Mouse (Mus musculus) MN1 (cell line): Measurements from ENCODE around the gene Bclaf1.
A peak's percentile ranks its signal among the peaks of the same experiment; 100 is the strongest.

Source experiments
- DNase-seq: peaks from one replicate; pipeline ENCODE4 v3.0.0-alpha.2; 2016; ENCODE audit warnings: low spot score

The Bclaf1 gene

GRCm38 (mm10) chr10:20314797-20315196, 2.5 kb downstream of the Bclaf1 start:
- DNase-seq, result no peak

DNA sequence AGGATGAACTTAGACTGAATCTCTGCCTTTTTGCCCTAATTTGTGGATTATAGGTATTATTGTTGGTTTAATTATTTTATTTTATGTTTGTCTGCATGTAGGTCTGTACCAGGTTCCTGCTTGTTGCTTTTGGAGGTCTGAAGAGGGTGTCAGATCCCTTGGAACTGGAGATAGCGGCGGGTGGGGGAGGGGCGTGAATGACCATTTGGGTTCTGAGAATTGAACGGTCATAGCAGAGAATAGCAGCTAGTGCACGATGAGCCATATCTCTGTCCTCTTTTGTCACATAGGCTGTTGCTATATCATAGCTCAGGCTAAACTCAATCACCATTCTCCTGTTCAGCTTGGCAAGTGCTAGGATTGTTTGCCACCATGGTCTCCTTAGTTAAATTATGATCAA, 5.2 kb downstream of the Bclaf1 start:
- no peak for DNase-seq

GRCm38 (mm10) chr10:20326226-20326625, 14.0 kb downstream of the Bclaf1 start:
- no peak for DNase-seq

- DNase-seq, result no peak
Measured at GRCm38 (mm10) chr10:20331262-20331661, 19.0 kb downstream of the Bclaf1 start.

- DNase-seq, result no peak
Measured at GRCm38 (mm10) chr10:20337872-20338271, 25.6 kb downstream of the Bclaf1 start.

DNA sequence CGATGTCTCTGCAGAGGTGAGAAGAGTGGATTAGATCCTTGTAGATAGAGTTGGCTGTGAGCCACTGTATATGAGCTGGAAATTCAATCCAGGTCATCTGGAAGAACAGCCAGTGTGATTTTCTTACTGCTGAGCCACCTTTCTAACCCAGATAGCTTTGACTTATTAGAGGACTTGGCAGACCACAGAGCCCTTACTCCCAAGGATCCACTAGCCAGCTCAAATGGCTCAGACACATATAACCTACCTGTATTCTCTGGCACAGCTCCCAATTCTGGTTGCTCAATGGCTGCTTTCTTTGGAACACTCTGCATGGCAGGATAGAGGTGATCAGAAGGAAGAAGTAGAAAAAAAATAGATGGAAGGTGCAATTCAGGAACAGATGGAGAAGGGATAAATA, 33.5 kb downstream of the Bclaf1 start:
- DNase-seq, result peak; percentile 62

- peak; percentile 97 for DNase-seq
Measured at GRCm38 (mm10) chr10:20347285-20348214, 35.3 kb downstream of the Bclaf1 start, which contains the start of gene Mtfr2. Gene Mtfr2 (plus strand): TSS chr10:20347770.

GRCm38 (mm10) chr10:20348894-20349293, 36.6 kb downstream of the Bclaf1 start:
- DNase-seq, result no peak

- peak; percentile 72 for DNase-seq
Measured at GRCm38 (mm10) chr10:20361542-20362449, 49.5 kb downstream of the Bclaf1 start.

DNA sequence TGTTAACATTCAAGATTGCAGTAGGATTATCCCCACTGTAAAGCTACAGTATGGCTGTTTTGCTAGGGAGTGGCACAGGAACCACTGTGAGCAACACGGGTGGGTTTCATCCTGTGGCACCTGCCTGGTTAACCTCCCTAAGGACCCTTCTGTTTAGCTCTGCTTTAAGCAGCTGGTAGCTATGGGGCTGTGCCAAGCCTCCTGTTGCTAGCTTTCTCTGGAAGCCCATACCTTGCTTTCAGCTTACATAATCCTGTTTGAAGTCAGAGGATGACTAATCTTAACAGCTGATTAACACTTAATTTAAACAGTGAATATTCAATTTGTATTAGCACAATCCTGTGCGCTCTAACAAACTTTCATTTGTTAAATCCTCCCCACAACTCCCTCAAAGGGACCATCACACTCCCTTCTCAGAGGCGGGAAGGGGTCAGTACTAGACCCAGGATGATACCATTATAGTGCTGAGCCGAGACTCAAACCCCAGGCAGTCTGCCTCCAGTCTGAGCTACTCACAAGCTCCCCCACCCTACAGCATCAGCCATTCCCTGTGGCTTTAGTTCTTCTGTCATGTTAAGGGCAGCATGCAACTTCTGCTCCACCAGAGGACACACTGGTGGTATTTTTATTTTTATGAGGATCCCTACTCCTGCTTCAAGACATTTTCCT, 50.3 kb downstream of the Bclaf1 start:
- no peak for DNase-seq

DNA sequence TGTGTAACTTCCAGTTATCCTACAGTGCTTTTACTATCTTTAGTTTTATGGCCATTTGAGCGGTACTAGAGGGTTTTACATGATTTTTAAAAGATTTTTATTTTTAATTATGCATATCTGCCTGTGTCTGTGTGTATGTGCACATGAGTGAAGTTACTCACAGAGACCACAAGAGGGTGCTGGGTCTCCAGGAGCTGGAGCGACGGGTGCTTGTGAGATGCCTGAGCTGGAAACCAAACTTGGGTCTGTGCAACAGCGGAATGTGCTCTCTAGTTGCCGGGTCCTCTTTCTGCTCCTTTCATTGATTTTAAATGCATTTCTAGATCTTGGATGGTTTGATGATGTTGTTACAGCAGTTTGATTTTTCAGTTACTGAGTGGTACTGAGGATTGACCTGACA, 59.8 kb downstream of the Bclaf1 start:
- DNase-seq, result no peak

- DNase-seq, result no peak
Measured at GRCm38 (mm10) chr10:20377621-20378020, 65.4 kb downstream of the Bclaf1 start.

DNA sequence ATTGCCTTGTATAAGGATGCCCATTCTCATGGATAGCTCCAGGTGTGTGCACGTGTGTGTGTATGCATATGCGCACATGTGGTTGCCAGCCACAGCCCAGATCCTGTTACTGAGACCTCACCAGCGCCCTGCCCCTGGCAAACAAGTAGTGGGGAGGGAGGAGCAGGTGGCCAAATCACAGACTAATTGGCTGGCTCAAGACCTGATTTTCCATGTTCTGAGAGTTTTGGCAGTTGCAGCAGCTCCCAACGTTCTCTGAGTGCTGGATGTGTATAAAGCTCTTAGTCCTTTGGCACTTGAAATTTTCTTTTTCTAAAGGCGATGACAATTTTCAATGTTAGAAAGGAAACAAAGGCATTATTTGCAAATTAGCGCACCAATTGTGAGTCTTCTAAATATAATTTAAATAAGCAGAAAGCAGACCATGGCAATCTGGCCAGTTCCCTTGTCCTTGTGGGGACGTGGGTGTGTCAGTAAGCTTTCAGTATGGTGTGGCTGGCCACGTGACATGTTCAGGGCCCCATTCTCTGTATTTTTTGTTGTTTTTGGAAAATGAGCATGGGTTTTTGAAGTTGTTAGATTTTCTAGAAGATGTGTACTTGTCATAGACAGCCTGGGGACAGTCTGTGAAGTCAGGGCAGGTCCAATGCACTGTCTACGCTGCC, 66.9 kb downstream of the Bclaf1 start:
- no peak for DNase-seq

GRCm38 (mm10) chr10:20380798-20381197, 68.5 kb downstream of the Bclaf1 start:
- DNase-seq, result no peak

- no peak for DNase-seq
Measured at GRCm38 (mm10) chr10:20381352-20381751, 69.1 kb downstream of the Bclaf1 start.

DNA sequence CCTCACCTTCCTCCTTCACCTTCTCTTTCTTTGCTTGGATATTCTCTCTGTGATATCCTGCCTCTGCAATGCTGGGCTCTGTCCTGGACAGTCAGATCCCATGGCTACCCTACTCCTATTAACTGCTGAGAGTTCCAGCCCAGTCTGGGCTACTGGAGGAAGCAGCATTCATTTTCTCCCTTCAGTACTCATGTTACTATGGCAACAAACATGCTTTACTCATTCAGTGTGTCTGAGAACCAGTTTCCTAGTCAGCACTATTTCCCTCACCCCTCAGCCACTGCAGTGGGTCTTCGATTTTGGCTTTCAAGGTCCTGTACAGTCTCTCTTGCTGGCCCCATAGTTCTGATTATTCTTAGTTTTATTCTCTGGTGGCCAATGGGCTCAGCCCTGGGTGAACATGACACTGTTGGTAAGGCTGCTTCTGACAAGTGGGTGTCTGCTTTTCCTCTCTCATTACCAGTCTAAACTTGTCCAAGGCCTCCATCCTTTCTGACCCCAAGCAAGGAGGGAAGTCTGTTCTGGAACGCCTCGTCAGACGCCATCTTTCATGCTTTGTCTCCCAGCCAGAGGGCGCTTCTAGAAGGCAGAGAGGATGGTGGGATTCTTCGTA, 70.6 kb downstream of the Bclaf1 start:
- no peak for DNase-seq

DNA sequence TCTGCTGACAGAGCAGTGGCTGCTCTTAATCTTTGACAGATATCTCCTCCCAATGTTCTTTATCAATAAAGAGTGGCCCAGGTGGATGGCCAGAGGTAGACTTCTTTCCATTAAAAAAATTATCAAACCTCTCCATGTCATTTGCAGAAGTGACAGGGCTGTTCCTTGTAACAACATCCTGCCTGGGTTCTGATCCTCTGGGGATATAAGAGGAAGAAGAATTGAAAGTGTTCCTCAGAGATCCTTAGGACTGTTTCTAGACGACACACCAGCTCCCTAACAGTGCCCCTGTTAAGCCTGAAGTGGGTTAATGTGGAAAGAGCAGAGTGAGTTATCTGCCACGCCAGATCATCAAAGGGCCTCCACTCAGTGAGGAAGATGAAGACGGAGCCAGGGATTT, 78.3 kb downstream of the Bclaf1 start:
- no peak for DNase-seq
